Mouse (Mus musculus) liver, embryonic 16.5 days (tissue): Measurements from ENCODE around the gene Ankrd65. TPM values are rescaled to one million over a fixed set of nuclear protein-coding genes. Genes with fewer than 3 reads are reported as not detected.

ENCODE experiments used
- ATAC-seq: fragments of 200-750 bp; cut with Nextera tagmentation; 2 replicates; pipeline ENCODE4 v1.8.0; 2017; ENCODE audit warnings: low read depth, mild to moderate bottlenecking, moderate number of reproducible peaks, moderate library complexity
- H3K27ac ChIP-seq: fragments of 300-500 bp; sonication (generic); 2 replicates; pipeline ENCODE4 v1.5.1; 2014; ENCODE audit warnings: mild to moderate bottlenecking, low read length
- H3K27me3 ChIP-seq: fragments of 300-500 bp; sonication (generic); 2 replicates; pipeline ENCODE4 v1.6.1; 2014; ENCODE audit warnings: low read depth, low read length, mixed read lengths; ENCODE audit not compliant: control insufficient read depth, insufficient read depth
- H3K36me3 ChIP-seq: fragments of 300-500 bp; sonication (generic); 2 replicates; pipeline ENCODE4 v1.6.1; 2014; ENCODE audit warnings: mild to moderate bottlenecking; ENCODE audit not compliant: control insufficient read depth, insufficient read depth
- H3K4me1 ChIP-seq: fragments of 300-500 bp; sonication (generic); 2 replicates; pipeline ENCODE4 v1.6.1; 2014; ENCODE audit warnings: low read depth, low read length, mixed read lengths; ENCODE audit not compliant: control insufficient read depth
- H3K4me2 ChIP-seq: fragments of 300-500 bp; sonication (generic); 2 replicates; pipeline ENCODE4 v1.6.1; 2014; ENCODE audit warnings: low read depth, low read length, mixed read lengths
- H3K4me3 ChIP-seq: fragments of 300-500 bp; sonication (generic); 2 replicates; pipeline ENCODE4 v1.5.1; 2014; ENCODE audit warnings: low read depth, mild to moderate bottlenecking, low read length
- H3K9ac ChIP-seq: fragments of 300-500 bp; sonication (generic); 2 replicates; pipeline ENCODE4 v1.6.1; 2014; ENCODE audit warnings: low read depth, low read length
- H3K9me3 ChIP-seq: fragments of 300-500 bp; sonication (generic); replicated peaks from 2 replicates; pipeline ENCODE4 v1.6.1; 2016; ENCODE audit warnings: low read length; ENCODE audit not compliant: control insufficient read depth
- WGBS: fragments of 180-500 bp; shearing (Covaris S2); extraction: QIAGEN DNeasy Blood & Tissue Kit; methylation state at CpG from one replicate; pipeline ENCODE4 v1.1.7; 2014; ENCODE audit not compliant: insufficient replicate concordance; 5-methylcytosine and 5-hydroxymethylcytosine counted together
- microRNA-seq: library from miRNA; unstranded; fragments of <30 nt; microRNA quantifications from one replicate; pipeline ENCODE4, GENCODE M21; 2016
- polyA plus RNA-seq: library from polyadenylated mRNA; unstranded; fragments of >200 nt; fragmentation: Nextera tagmentation; extraction: Ambion mirVana; gene quantifications from 2 replicates; pipeline ENCODE4 v1.2.1, GENCODE M21; 2015

Gene Ankrd65
- polyA plus RNA-seq, 1 experiment from 2014 or later: not detected

DNA sequence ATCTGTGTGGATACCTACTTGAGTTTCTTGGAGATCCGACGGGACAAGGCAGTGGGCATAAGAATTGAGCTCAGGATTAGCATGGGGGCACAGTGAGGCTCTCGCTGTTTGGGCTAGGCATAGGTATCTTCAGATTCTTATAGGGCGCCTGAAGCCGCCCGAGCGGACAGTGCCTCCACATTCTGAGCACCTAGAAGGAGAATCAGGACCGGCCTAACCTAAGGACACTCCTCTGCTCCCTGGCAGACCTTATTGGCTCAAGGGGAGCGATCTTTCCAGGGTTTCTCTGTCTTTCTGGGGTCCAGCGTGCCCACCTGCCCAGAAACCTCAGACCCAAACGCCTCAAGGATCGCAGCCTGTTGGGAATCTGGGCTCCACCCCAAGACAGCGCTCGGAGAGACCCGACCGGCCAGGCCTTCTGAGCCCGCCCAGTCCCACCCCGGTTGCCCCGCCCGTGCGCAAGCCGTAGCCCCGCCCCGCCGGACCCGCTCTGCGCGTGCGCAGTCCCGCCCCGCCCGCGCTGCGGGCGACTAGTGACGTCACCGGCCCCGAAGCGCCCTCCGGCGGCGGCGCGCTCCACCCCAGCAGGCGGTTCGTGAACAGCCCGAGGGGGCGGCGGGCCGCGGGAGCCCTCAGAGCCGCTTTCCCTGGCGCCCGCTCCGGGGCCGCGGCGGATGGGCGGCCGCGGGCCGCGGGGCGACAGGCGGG, 56.8 kb downstream of the Ankrd65 start, which contains the start of gene Dvl1:
Dvl1 (plus strand) TSS at position 532 of the 708 bp plus-strand sequence.
- peaks cover 8% of the 10 kb centered on the region for H3K27me3 ChIP-seq
- 3% methylated on average over 61 of the region's 65 CpGs for WGBS
- peak within 1 kb of the TSS; percentile 79 for H3K27ac ChIP-seq
- peak; percentile 92 for ATAC-seq
- peaks cover 33% of the 10 kb centered on the region for H3K4me1 ChIP-seq
- H3K9me3 ChIP-seq: no peaks in the 10 kb centered on the region
- peak within 1 kb of the TSS; percentile 87 for H3K4me3 ChIP-seq
- H3K36me3 ChIP-seq: no peaks in the 10 kb centered on the region
- H3K4me2 ChIP-seq: peak within 1 kb of the TSS; percentile 98
- H3K9ac ChIP-seq: peak within 1 kb of the TSS; percentile 95

DNA sequence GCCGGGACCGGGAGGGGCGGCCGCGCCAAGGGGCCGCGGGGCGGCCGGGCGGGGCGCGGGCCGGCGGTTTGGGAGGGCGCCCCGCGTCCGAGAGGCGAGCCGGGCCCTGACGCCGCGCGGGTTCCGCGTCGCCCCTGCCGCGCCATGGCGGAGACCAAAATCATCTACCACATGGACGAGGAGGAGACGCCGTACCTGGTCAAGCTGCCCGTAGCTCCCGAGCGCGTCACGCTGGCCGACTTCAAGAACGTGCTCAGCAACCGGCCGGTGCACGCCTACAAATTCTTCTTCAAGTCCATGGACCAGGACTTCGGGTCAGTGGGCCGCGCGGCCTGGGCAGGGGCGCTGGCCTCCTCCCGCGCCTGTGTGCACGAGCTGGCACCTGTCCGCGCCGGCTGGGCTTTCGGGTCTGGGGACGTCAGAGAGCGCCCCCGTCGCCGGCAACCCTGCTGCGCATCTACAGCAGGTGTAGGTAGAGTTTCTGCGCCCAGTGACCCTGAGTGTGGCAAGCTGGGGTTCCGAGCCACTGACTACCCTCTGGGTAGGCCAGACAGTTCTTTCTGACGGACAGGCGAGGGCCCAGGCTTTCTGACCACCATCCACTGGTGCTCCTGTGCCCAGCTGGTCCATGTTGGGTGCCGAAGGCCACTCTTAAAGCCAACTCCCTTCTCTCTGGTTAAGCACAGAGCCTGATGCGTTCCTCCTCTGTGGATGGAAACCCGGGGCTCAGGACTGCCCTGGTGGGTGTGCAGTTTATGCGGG, 57.5 kb downstream of the Ankrd65 start:
- Histone ChIP-seq H3K9ac (peak overlapping the region; percentile 95), H3K27ac (peak overlapping the region; percentile 79), H3K4me3 (peak overlapping the region; percentile 87), H3K36me3 (no peaks in the 10 kb centered on the region), H3K27me3 (peaks cover 3% of the 10 kb centered on the region), H3K4me2 (peak overlapping the region; percentile 98), H3K4me1 (peaks cover 33% of the 10 kb centered on the region), H3K9me3 (no peaks in the 10 kb centered on the region)
- peak; percentile 63 for ATAC-seq
- WGBS: 1% methylated on average over 68 of the region's 69 CpGs

GRCm38 (mm10) chr4:155848434-155849095, 58.3 kb downstream of the Ankrd65 start:
- WGBS: 49% methylated on average over 7 of the region's 7 CpGs
- no peak overlapping the region for H3K27ac ChIP-seq
- no peak for ATAC-seq

More at GRCm38 (mm10) chr4:155848434-155849095, 58.3 kb downstream of the Ankrd65 start:
- no peaks in the 10 kb centered on the region for H3K36me3 ChIP-seq
- H3K27me3 ChIP-seq: no peaks in the 10 kb centered on the region
- peak overlapping the region; percentile 95 for H3K9ac ChIP-seq
- H3K9me3 ChIP-seq: no peaks in the 10 kb centered on the region
- H3K4me1 ChIP-seq: peaks cover 33% of the 10 kb centered on the region
- H3K4me3 ChIP-seq: peak overlapping the region; percentile 87
- H3K4me2 ChIP-seq: peak overlapping the region; percentile 98

Small RNAs within 50 kb of the gene (microRNA-seq; reads per million reads assigned to microRNA genes)
- not detected for gene Gm27743

Other genes with a start within 250 kb of the Ankrd65 start
- 42.9 and 45.3 TPM in 2 replicates for gene Nadk, start 228.1 kb upstream of the Ankrd65 start, polyA plus RNA-seq
- gene Slc35e2, start 189.0 kb upstream of the Ankrd65 start, polyA plus RNA-seq: 5.6 and 6.4 TPM in 2 replicates
- 19.4 and 20.3 TPM in 2 replicates for gene Cdk11b, start 165.6 kb upstream of the Ankrd65 start, polyA plus RNA-seq
- not detected in 2 replicates for gene Gm10563, start 145.0 kb upstream of the Ankrd65 start, polyA plus RNA-seq
- gene Mmp23, start 137.1 kb upstream of the Ankrd65 start, polyA plus RNA-seq: 4.1 and 4.9 TPM in 2 replicates
- gene Mib2, start 121.2 kb upstream of the Ankrd65 start, polyA plus RNA-seq: 4.4 and 6.3 TPM in 2 replicates
- 0.04 and 0.08 TPM in 2 replicates for gene Fndc10, start 96.1 kb upstream of the Ankrd65 start, polyA plus RNA-seq
- gene Ssu72, start 85.6 kb upstream of the Ankrd65 start, polyA plus RNA-seq: 44.5 and 48.3 TPM in 2 replicates
- gene Tmem240, start 55.6 kb upstream of the Ankrd65 start, polyA plus RNA-seq: 0.13 TPM in 1 of 2 replicates, not detected in the other
- 43.7 and 49.5 TPM in 2 replicates for gene Atad3a, start 29.3 kb upstream of the Ankrd65 start, polyA plus RNA-seq
- gene Vwa1, start 15.7 kb upstream of the Ankrd65 start, polyA plus RNA-seq: 0.28 and 0.34 TPM in 2 replicates
- 0.12 and 0.19 TPM in 2 replicates for gene Tmem88b, start 4.6 kb upstream of the Ankrd65 start, polyA plus RNA-seq
- gene Mrpl20, start 12.4 kb downstream of the Ankrd65 start, polyA plus RNA-seq: 115 and 133 TPM in 2 replicates
- gene Ccnl2, start 22.1 kb downstream of the Ankrd65 start, polyA plus RNA-seq: 69.7 and 79.8 TPM in 2 replicates
- 91.8 and 99.9 TPM in 2 replicates for gene Aurkaip1, start 40.8 kb downstream of the Ankrd65 start, polyA plus RNA-seq
- gene Mxra8, start 49.2 kb downstream of the Ankrd65 start, polyA plus RNA-seq: 8.2 and 10.2 TPM in 2 replicates
- gene Dvl1, start 57.0 kb downstream of the Ankrd65 start, polyA plus RNA-seq: 1.9 TPM in 2 replicates
- gene Tas1r3, start 72.9 kb downstream of the Ankrd65 start, polyA plus RNA-seq: 0.11 and 0.14 TPM in 2 replicates
- 7.1 and 8.4 TPM in 2 replicates for gene Cptp, start 79.0 kb downstream of the Ankrd65 start, polyA plus RNA-seq
- gene Ints11, start 79.1 kb downstream of the Ankrd65 start, polyA plus RNA-seq: 31.8 and 33.1 TPM in 2 replicates
- gene Pusl1, start 101.3 kb downstream of the Ankrd65 start, polyA plus RNA-seq: 12.9 and 13.4 TPM in 2 replicates
- 5.5 and 5.6 TPM in 2 replicates for gene Acap3, start 101.4 kb downstream of the Ankrd65 start, polyA plus RNA-seq
- gene Ube2j2, start 153.4 kb downstream of the Ankrd65 start, polyA plus RNA-seq: 41.1 and 42.2 TPM in 2 replicates
- gene C1qtnf12, start 171.9 kb downstream of the Ankrd65 start, polyA plus RNA-seq: 57.4 and 60.0 TPM in 2 replicates
- gene B3galt6, start 202.2 kb downstream of the Ankrd65 start, polyA plus RNA-seq: 3.3 and 3.6 TPM in 2 replicates
- 73.2 and 78.7 TPM in 2 replicates for gene Sdf4, start 202.4 kb downstream of the Ankrd65 start, polyA plus RNA-seq
- gene Tnfrsf4, start 223.4 kb downstream of the Ankrd65 start, polyA plus RNA-seq: 0.22 and 0.37 TPM in 2 replicates
- 0.58 and 0.68 TPM in 2 replicates for gene Tnfrsf18, start 235.7 kb downstream of the Ankrd65 start, polyA plus RNA-seq